Mouse (Mus musculus): ENCODE data around the gene Nup85. TPM values are rescaled to one million over a fixed set of nuclear protein-coding genes. Genes with fewer than 3 reads are reported as not detected.
A peak's percentile ranks its signal among the peaks of the same experiment; 100 is the strongest.

Nup85 gene
- total and polyA plus RNA-seq, 3 experiments, result 282 to 326 (median 290) TPM

DNA sequence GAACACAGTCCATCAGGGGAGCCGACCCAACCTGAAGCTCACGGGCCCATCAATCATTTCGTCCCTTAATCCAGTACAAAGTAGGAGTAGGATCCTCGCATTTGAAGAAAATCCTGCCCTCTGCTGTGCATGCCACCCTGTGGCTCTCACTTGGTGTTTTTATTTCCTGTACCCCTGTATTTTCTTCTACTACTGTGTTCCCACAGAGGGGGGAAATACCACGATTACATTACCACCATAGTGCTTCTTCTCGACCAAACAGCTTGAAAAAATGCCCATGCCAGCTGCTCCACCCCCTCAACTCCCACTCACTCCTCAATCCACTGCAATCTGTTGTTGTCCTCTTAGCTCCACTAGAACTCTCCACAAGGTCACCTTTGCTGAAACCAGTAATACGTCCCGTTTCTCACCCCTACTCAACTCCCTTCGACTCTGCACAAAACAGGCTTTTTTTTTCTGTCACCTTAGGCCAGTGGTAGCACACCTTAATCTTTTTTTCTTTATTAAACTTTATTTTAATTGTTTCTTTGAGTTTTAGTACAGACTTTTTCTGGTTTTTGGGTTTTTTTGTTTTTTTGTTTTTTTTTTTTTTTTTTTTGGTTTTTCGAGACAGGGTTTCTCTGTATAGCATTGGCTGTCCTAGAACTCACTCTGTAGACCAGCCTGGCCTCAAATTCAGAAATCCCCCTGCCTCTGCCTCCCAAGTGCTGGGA is 27.2 kb upstream of the Nup85 start:
- in situ Hi-C loops (cut with MboI; ENCODE audit: low pct_ligation_motif_present, low pct_unique_long_range_greater_than_20kb, low sequenced_read_pairs), result no loop called here
- no peak for DNase-seq (ENCODE audit: extremely low read depth)
- dilution Hi-C loops (cut with MboI; ENCODE audit: extremely low pct_ligation_motif_present, extremely low pct_unique_long_range_greater_than_20kb, low sequenced_read_pairs), result no loop called here
- no peak overlapping the region for H3K9ac ChIP-seq (ENCODE audit: insufficient read depth, low read depth)
- peaks cover 14 to 24% of the 10 kb centered on the region in 2 experiments for H3K36me3 ChIP-seq (replicated peaks in 1 of 2; ENCODE audit: control insufficient read depth in 1 of 2, insufficient read depth in 1 of 2, low read length in 1 of 2)
- no peaks in the 10 kb centered on the region for H3K27me3 ChIP-seq (replicated peaks)
- TF ChIP-seq TCF12 (IDR thresholded peaks at IDR 0.05; ENCODE audit: low read depth, low read length) (no peak), CHD2 (IDR thresholded peaks at IDR 0.05; ENCODE audit: low read length) (no peak), ETS1 (conservative IDR thresholded peaks at IDR 0.05; ENCODE audit: low read depth, low read length) (no peak), MEF2A (IDR thresholded peaks at IDR 0.05; ENCODE audit: borderline replicate concordance, low read depth, low read length) (no peak), CTCF (conservative IDR thresholded peaks at IDR 0.05 in 1 of 2, IDR thresholded peaks at IDR 0.05 in 1 of 2; ENCODE audit: low read depth in 2 of 2, low read length in 2 of 2) (peak in 1 of 2 experiments; percentile 8; a peak in 1 of 4 replicates), MYC (IDR thresholded peaks at IDR 0.05; ENCODE audit: low read depth, low read length) (no peak), JUND (conservative IDR thresholded peaks at IDR 0.05; ENCODE audit: low read depth, low read length) (no peak), NELFE (IDR thresholded peaks at IDR 0.05; ENCODE audit: low read depth, low read length) (no peak), USF1 (IDR thresholded peaks at IDR 0.05; ENCODE audit: low read depth, low read length) (no peak), UBTF (IDR thresholded peaks at IDR 0.05; ENCODE audit: low read depth, low read length) (no peak), ZNF384 (IDR thresholded peaks at IDR 0.05; ENCODE audit: low read depth, low read length) (peak; percentile 8; the same call in 1 of the 2 replicates), NRF1 (IDR thresholded peaks at IDR 0.05; ENCODE audit: low read depth, low read length) (no peak), MXI1 (IDR thresholded peaks at IDR 0.05; ENCODE audit: low read depth, low read length) (no peak), IRF4 (IDR thresholded peaks at IDR 0.05; ENCODE audit: low read depth, low read length) (no peak)
- H3K27ac ChIP-seq (ENCODE audit: insufficient read depth, low read depth), result peak overlapping the region; percentile 94
- H3K9me3 ChIP-seq (replicated peaks; ENCODE audit: low read length), result no peaks in the 10 kb centered on the region
- H3K4me2 ChIP-seq (ENCODE audit: insufficient read depth, low read depth, poor library complexity, severe bottlenecking), result peak overlapping the region; percentile 60; the same call in 1 of the 2 replicates
- peaks cover 37% of the 10 kb centered on the region for H3K79me2 ChIP-seq (replicated peaks; ENCODE audit: control insufficient read depth, extremely low read depth, insufficient read depth, poor library complexity, severe bottlenecking)
- peaks cover 9 to 39% of the 10 kb centered on the region in 2 experiments; a peak in 3 of 4 replicates for H3K4me1 ChIP-seq (ENCODE audit: control insufficient read depth in 1 of 2, insufficient read depth in 2 of 2)
- peak overlapping the region in 2 of 3 experiments; percentile 45 to 82 for H3K4me3 ChIP-seq (replicated peaks in 1 of 3; ENCODE audit: low read depth in 2 of 3, low read length in 2 of 3, poor library complexity in 1 of 3)

DNA sequence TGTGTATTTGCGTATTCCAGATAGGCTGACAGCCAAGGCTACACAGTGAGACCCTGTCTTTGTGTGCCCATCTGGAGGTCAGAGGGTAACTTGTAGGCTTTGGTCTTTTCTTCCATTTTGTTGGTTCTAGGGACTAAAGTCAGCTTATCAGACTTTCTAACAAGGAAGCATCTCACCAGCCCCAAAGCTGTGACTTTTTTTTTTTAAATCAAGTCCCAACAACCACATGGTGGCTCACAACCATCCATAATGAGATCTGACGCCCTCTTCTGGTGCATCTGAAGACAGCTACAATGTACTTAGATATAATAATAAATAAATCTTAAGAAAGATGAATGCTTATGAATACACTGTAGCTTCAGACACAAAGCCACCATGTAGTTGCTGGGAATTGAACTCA is 26.2 kb upstream of the Nup85 start:
- peaks cover 6 to 29% of the 10 kb centered on the region in 2 experiments; a peak in 3 of 4 replicates for H3K4me1 ChIP-seq (ENCODE audit: control insufficient read depth in 1 of 2, insufficient read depth in 2 of 2)
- no peak overlapping the region for H3K4me3 ChIP-seq (replicated peaks in 1 of 3; ENCODE audit: low read depth in 2 of 3, low read length in 2 of 3, poor library complexity in 1 of 3)
- dilution Hi-C loops (cut with MboI; ENCODE audit: extremely low pct_ligation_motif_present, extremely low pct_unique_long_range_greater_than_20kb, low sequenced_read_pairs), result no loop called here
- no peak overlapping the region for H3K9ac ChIP-seq (ENCODE audit: insufficient read depth, low read depth)
- no peak overlapping the region for H3K27ac ChIP-seq (ENCODE audit: insufficient read depth, low read depth)
- peaks cover 5 to 13% of the 10 kb centered on the region in 2 experiments for H3K36me3 ChIP-seq (replicated peaks in 1 of 2; ENCODE audit: control insufficient read depth in 1 of 2, insufficient read depth in 1 of 2, low read length in 1 of 2)
- no peak overlapping the region for H3K4me2 ChIP-seq (ENCODE audit: insufficient read depth, low read depth, poor library complexity, severe bottlenecking)
- in situ Hi-C loops (cut with MboI; ENCODE audit: low pct_ligation_motif_present, low pct_unique_long_range_greater_than_20kb, low sequenced_read_pairs), result no loop called here
- no peak for DNase-seq (ENCODE audit: extremely low read depth)
- H3K79me2 ChIP-seq (replicated peaks; ENCODE audit: control insufficient read depth, extremely low read depth, insufficient read depth, poor library complexity, severe bottlenecking), result peaks cover 27% of the 10 kb centered on the region
- H3K27me3 ChIP-seq (replicated peaks), result peaks cover under 1% of the 10 kb centered on the region
- no peaks in the 10 kb centered on the region for H3K9me3 ChIP-seq (replicated peaks; ENCODE audit: low read length)
- TF ChIP-seq MYC (IDR thresholded peaks at IDR 0.05; ENCODE audit: low read depth, low read length) (peak; percentile 73; the same call in 1 of the 2 replicates), ELF1 (IDR thresholded peaks at IDR 0.05; ENCODE audit: low read depth, low read length) (no peak), MAFK (IDR thresholded peaks at IDR 0.05; ENCODE audit: insufficient replicate concordance, low read length) (no peak), GABPA (IDR thresholded peaks at IDR 0.05; ENCODE audit: insufficient replicate concordance, low read depth, low read length) (no peak), MEF2A (IDR thresholded peaks at IDR 0.05; ENCODE audit: borderline replicate concordance, low read depth, low read length) (no peak), PAX5 (IDR thresholded peaks at IDR 0.05; ENCODE audit: low read length) (no peak), MXI1 (IDR thresholded peaks at IDR 0.05; ENCODE audit: low read depth, low read length) (no peak), NELFE (IDR thresholded peaks at IDR 0.05; ENCODE audit: low read depth, low read length) (no peak), KAT2A (IDR thresholded peaks at IDR 0.05; ENCODE audit: insufficient replicate concordance, low read length) (no peak), USF2 (conservative IDR thresholded peaks at IDR 0.05; ENCODE audit: low read depth, low read length) (no peak), JUND (conservative IDR thresholded peaks at IDR 0.05; ENCODE audit: low read depth, low read length) (no peak), CHD2 (IDR thresholded peaks at IDR 0.05; ENCODE audit: low read length) (no peak), TCF12 (IDR thresholded peaks at IDR 0.05; ENCODE audit: low read depth, low read length) (no peak), ZKSCAN1 (IDR thresholded peaks at IDR 0.05; ENCODE audit: borderline replicate concordance, low read depth, low read length) (no peak), CHD1 (IDR thresholded peaks at IDR 0.05; ENCODE audit: low read depth, low read length) (no peak), TBP (conservative IDR thresholded peaks at IDR 0.05; ENCODE audit: low read depth, low read length) (no peak), CTCF (conservative IDR thresholded peaks at IDR 0.05 in 1 of 2, IDR thresholded peaks at IDR 0.05 in 1 of 2; ENCODE audit: low read depth in 2 of 2, low read length in 2 of 2) (peak; percentile 15 to 63; a peak in 2 of 4 replicates), ETS1 (conservative IDR thresholded peaks at IDR 0.05; ENCODE audit: low read depth, low read length) (no peak), EP300 (IDR thresholded peaks at IDR 0.05; ENCODE audit: low read length) (no peak), ZNF384 (IDR thresholded peaks at IDR 0.05; ENCODE audit: low read depth, low read length) (peak; percentile 88), BHLHE40 (IDR thresholded peaks at IDR 0.05; ENCODE audit: low read depth, low read length) (no peak), NRF1 (IDR thresholded peaks at IDR 0.05; ENCODE audit: low read depth, low read length) (no peak), ZC3H11A (IDR thresholded peaks at IDR 0.05; ENCODE audit: low read depth, low read length) (no peak), E2F4 (IDR thresholded peaks at IDR 0.05; ENCODE audit: insufficient replicate concordance, low read depth, low read length) (no peak), RAD21 (IDR thresholded peaks at IDR 0.05; ENCODE audit: low read depth, low read length) (peak; percentile 14), UBTF (IDR thresholded peaks at IDR 0.05; ENCODE audit: low read depth, low read length) (no peak), USF1 (IDR thresholded peaks at IDR 0.05; ENCODE audit: low read depth, low read length) (no peak)

All from CH12.LX (cell line).